Mouse (Mus musculus): ENCODE data around the gene Plppr3. TPM values are rescaled to one million over a fixed set of nuclear protein-coding genes. Genes with fewer than 3 reads are reported as not detected.
A peak's percentile ranks its signal among the peaks of the same experiment; 100 is the strongest.

Gene Plppr3
- polyA plus RNA-seq, 1 experiment = not detected

- TF ChIP-seq POLR2A (IDR thresholded peaks at IDR 0.05; ENCODE audit: borderline replicate concordance, low read depth, low read length) = no peak
- no peak for TF ChIP-seq CTCF (IDR thresholded peaks at IDR 0.05; ENCODE audit: low read depth, low read length)
- Histone ChIP-seq H3K4me1 (ENCODE audit: control insufficient read depth, insufficient read depth, low read length) (peaks cover 28% of the 10 kb centered on the region), H3K4me3 (ENCODE audit: insufficient read depth, low read length) (no peak overlapping the region), H3K27ac (ENCODE audit: insufficient read depth, low read depth, low read length) (no peak overlapping the region)
Observed at GRCm38 (mm10) chr10:79884446-79884845, 10.0 kb upstream of the Plppr3 start.

- Histone ChIP-seq H3K4me1 (ENCODE audit: control insufficient read depth, insufficient read depth, low read length) (peaks cover 33% of the 10 kb centered on the region), H3K27ac (ENCODE audit: insufficient read depth, low read depth, low read length) (no peak overlapping the region), H3K4me3 (ENCODE audit: insufficient read depth, low read length) (no peak overlapping the region)
- TF ChIP-seq CTCF (IDR thresholded peaks at IDR 0.05; ENCODE audit: low read depth, low read length) (peak; percentile 69), POLR2A (IDR thresholded peaks at IDR 0.05; ENCODE audit: borderline replicate concordance, low read depth, low read length) (no peak)
Observed at GRCm38 (mm10) chr10:79883297-79884084, 9.1 kb upstream of the Plppr3 start.

- Histone ChIP-seq H3K4me1 (ENCODE audit: control insufficient read depth, insufficient read depth, low read length) (peaks cover 40% of the 10 kb centered on the region), H3K27ac (ENCODE audit: insufficient read depth, low read depth, low read length) (no peak overlapping the region), H3K4me3 (ENCODE audit: insufficient read depth, low read length) (no peak overlapping the region)
- TF ChIP-seq CTCF (IDR thresholded peaks at IDR 0.05; ENCODE audit: low read depth, low read length) (no peak), POLR2A (IDR thresholded peaks at IDR 0.05; ENCODE audit: borderline replicate concordance, low read depth, low read length) (no peak)
Observed at GRCm38 (mm10) chr10:79881981-79882380, 7.5 kb upstream of the Plppr3 start.

- no peak overlapping the region for H3K4me3 ChIP-seq (ENCODE audit: insufficient read depth, low read length)
- no peak for TF ChIP-seq CTCF (IDR thresholded peaks at IDR 0.05; ENCODE audit: low read depth, low read length)
- no peak for TF ChIP-seq POLR2A (IDR thresholded peaks at IDR 0.05; ENCODE audit: borderline replicate concordance, low read depth, low read length)
- H3K4me1 ChIP-seq (ENCODE audit: control insufficient read depth, insufficient read depth, low read length) = peaks cover 46% of the 10 kb centered on the region
- no peak overlapping the region for H3K27ac ChIP-seq (ENCODE audit: insufficient read depth, low read depth, low read length)
Observed at GRCm38 (mm10) chr10:79880721-79881120, 6.3 kb upstream of the Plppr3 start.

- Histone ChIP-seq H3K4me1 (ENCODE audit: control insufficient read depth, insufficient read depth, low read length) (peaks cover 40% of the 10 kb centered on the region), H3K27ac (ENCODE audit: insufficient read depth, low read depth, low read length) (no peak overlapping the region), H3K4me3 (ENCODE audit: insufficient read depth, low read length) (no peak overlapping the region)
- TF ChIP-seq CTCF (IDR thresholded peaks at IDR 0.05; ENCODE audit: low read depth, low read length) (no peak), POLR2A (IDR thresholded peaks at IDR 0.05; ENCODE audit: borderline replicate concordance, low read depth, low read length) (no peak)
Observed at GRCm38 (mm10) chr10:79879527-79879926, 5.1 kb upstream of the Plppr3 start.

- Histone ChIP-seq H3K4me1 (ENCODE audit: control insufficient read depth, insufficient read depth, low read length) (peaks cover 24% of the 10 kb centered on the region), H3K27ac (ENCODE audit: insufficient read depth, low read depth, low read length) (peak overlapping the region; percentile 76), H3K4me3 (ENCODE audit: insufficient read depth, low read length) (peak overlapping the region; percentile 30)
- TF ChIP-seq POLR2A (IDR thresholded peaks at IDR 0.05; ENCODE audit: borderline replicate concordance, low read depth, low read length) (no peak), CTCF (IDR thresholded peaks at IDR 0.05; ENCODE audit: low read depth, low read length) (no peak)
Observed at GRCm38 (mm10) chr10:79877757-79878156, 3.3 kb upstream of the Plppr3 start.

- peak overlapping the region; percentile 76 for H3K27ac ChIP-seq (ENCODE audit: insufficient read depth, low read depth, low read length)
- 0 out of 2 replicates have a peak overlapping the region, but pooled peaks have one; percentile 5 for H3K4me3 ChIP-seq (ENCODE audit: insufficient read depth, low read length)
- peaks cover 23% of the 10 kb centered on the region for H3K4me1 ChIP-seq (ENCODE audit: control insufficient read depth, insufficient read depth, low read length)
- TF ChIP-seq CTCF (IDR thresholded peaks at IDR 0.05; ENCODE audit: low read depth, low read length) (no peak), POLR2A (IDR thresholded peaks at IDR 0.05; ENCODE audit: borderline replicate concordance, low read depth, low read length) (no peak)
Observed at GRCm38 (mm10) chr10:79877174-79877573, 2.7 kb upstream of the Plppr3 start.

- H3K4me1 ChIP-seq (ENCODE audit: control insufficient read depth, insufficient read depth, low read length) = peaks cover 15% of the 10 kb centered on the region
- H3K4me3 ChIP-seq (ENCODE audit: insufficient read depth, low read length) = peak overlapping the region; percentile 60
- H3K27ac ChIP-seq (ENCODE audit: insufficient read depth, low read depth, low read length) = no peak overlapping the region
- TF ChIP-seq CTCF (IDR thresholded peaks at IDR 0.05; ENCODE audit: low read depth, low read length) (no peak), POLR2A (IDR thresholded peaks at IDR 0.05; ENCODE audit: borderline replicate concordance, low read depth, low read length) (no peak)
Observed at GRCm38 (mm10) chr10:79873715-79874289, 632 bp downstream of the Plppr3 start.

GRCm38 (mm10) chr10:79873313-79873712 lies 1.1 kb downstream of the Plppr3 start:
- TF ChIP-seq CTCF (IDR thresholded peaks at IDR 0.05; ENCODE audit: low read depth, low read length) (no peak), POLR2A (IDR thresholded peaks at IDR 0.05; ENCODE audit: borderline replicate concordance, low read depth, low read length) (no peak)
- Histone ChIP-seq H3K4me1 (ENCODE audit: control insufficient read depth, insufficient read depth, low read length) (peaks cover 11% of the 10 kb centered on the region), H3K4me3 (ENCODE audit: insufficient read depth, low read length) (no peak overlapping the region), H3K27ac (ENCODE audit: insufficient read depth, low read depth, low read length) (no peak overlapping the region)

- Histone ChIP-seq H3K4me1 (ENCODE audit: control insufficient read depth, insufficient read depth, low read length) (peaks cover 11% of the 10 kb centered on the region), H3K4me3 (ENCODE audit: insufficient read depth, low read length) (no peak overlapping the region), H3K27ac (ENCODE audit: insufficient read depth, low read depth, low read length) (no peak overlapping the region)
- TF ChIP-seq CTCF (IDR thresholded peaks at IDR 0.05; ENCODE audit: low read depth, low read length) (no peak), POLR2A (IDR thresholded peaks at IDR 0.05; ENCODE audit: borderline replicate concordance, low read depth, low read length) (no peak)
Observed at GRCm38 (mm10) chr10:79872862-79873261, 1.6 kb downstream of the Plppr3 start.

Data from bone marrow macrophage, adult 2 months (primary cell).